Mouse (Mus musculus) neutrophil, adult 65 days (primary cell): ENCODE measurements around the gene Slc2a3. TPM values are rescaled to one million over a fixed set of nuclear protein-coding genes. Genes with fewer than 3 reads are reported as not detected.

Experiments
- total RNA-seq: library from RNA; stranded (reverse); gene quantifications from 2 replicates; pipeline ENCODE4 v1.2.4, GENCODE M21; 2023

Gene Slc2a3
- 658 and 692 TPM in 2 replicates for total RNA-seq

GRCm38 (mm10) chr6:122801301-122801800 lies at the start of gene Slc2a3:
Slc2a3 (minus strand) TSS chr6:122801640.

GRCm38 (mm10) chr6:122819306-122820070 lies 18.0 kb upstream of the Slc2a3 start, which contains the start of gene Foxj2:
Foxj2 (plus strand) TSS chr6:122819914.

GRCm38 (mm10) chr6:122707036-122707800 lies 94.2 kb downstream of the Slc2a3 start, which contains the start of gene Nanog:
Nanog (plus strand) TSS chr6:122707489.

Other genes starting within 250 kb of the Slc2a3 start
- not detected in 2 replicates for gene Aicda, start 247.8 kb downstream of the Slc2a3 start, total RNA-seq
- 68.6 and 84.2 TPM in 2 replicates for gene Apobec1, start 199.2 kb downstream of the Slc2a3 start, total RNA-seq
- gene Gdf3, start 191.6 kb downstream of the Slc2a3 start, total RNA-seq = not detected in 2 replicates
- not detected in 2 replicates for gene Dppa3, start 175.2 kb downstream of the Slc2a3 start, total RNA-seq
- not detected in 2 replicates for gene Nanog, start 94.2 kb downstream of the Slc2a3 start, total RNA-seq
- gene Foxj2, start 18.3 kb upstream of the Slc2a3 start, total RNA-seq = 33.0 and 36.7 TPM in 2 replicates
- gene C3ar1, start 54.5 kb upstream of the Slc2a3 start, total RNA-seq = 0.22 and 0.23 TPM in 2 replicates
- 74.1 and 94.6 TPM in 2 replicates for gene Necap1, start 72.8 kb upstream of the Slc2a3 start, total RNA-seq
- gene Clec4a1, start 120.2 kb upstream of the Slc2a3 start, total RNA-seq = 26.6 and 29.1 TPM in 2 replicates
- gene Clec4a3, start 150.9 kb upstream of the Slc2a3 start, total RNA-seq = 25.1 and 35.3 TPM in 2 replicates
- not detected in 2 replicates for gene Clec4a4, start 188.7 kb upstream of the Slc2a3 start, total RNA-seq
- gene Clec4b1, start 248.3 kb upstream of the Slc2a3 start, total RNA-seq = 1.1 and 2.1 TPM in 2 replicates